Mouse (Mus musculus): ENCODE results near the gene Lpin1.
A peak's percentile ranks its signal among the peaks of the same experiment; 100 is the strongest.

Gene Lpin1

DNA sequence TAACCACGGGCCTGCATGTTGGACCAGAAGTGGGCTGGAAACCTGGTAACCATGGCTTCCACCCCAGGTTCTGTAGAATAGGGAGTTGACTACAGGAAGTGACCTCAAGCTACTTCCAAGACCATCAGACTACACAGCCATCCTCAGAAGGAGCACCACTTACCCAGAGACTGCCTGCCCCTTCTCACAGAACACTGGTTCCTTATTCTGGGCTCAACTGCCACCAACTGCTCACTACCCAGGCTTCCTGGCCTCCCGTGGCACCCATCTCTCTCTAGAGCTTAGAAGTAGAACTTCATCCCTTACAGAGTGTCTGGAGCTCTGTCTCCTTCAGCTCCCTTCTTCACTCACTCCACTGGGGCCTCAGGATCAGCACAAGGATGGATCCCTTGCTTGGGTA lies at the start of gene Lpin1:
TSS of gene Lpin1 (minus strand) at position 31 of the 400 bp plus-strand sequence.
- no peak for DNase-seq (ENCODE audit: low spot score)

DNA sequence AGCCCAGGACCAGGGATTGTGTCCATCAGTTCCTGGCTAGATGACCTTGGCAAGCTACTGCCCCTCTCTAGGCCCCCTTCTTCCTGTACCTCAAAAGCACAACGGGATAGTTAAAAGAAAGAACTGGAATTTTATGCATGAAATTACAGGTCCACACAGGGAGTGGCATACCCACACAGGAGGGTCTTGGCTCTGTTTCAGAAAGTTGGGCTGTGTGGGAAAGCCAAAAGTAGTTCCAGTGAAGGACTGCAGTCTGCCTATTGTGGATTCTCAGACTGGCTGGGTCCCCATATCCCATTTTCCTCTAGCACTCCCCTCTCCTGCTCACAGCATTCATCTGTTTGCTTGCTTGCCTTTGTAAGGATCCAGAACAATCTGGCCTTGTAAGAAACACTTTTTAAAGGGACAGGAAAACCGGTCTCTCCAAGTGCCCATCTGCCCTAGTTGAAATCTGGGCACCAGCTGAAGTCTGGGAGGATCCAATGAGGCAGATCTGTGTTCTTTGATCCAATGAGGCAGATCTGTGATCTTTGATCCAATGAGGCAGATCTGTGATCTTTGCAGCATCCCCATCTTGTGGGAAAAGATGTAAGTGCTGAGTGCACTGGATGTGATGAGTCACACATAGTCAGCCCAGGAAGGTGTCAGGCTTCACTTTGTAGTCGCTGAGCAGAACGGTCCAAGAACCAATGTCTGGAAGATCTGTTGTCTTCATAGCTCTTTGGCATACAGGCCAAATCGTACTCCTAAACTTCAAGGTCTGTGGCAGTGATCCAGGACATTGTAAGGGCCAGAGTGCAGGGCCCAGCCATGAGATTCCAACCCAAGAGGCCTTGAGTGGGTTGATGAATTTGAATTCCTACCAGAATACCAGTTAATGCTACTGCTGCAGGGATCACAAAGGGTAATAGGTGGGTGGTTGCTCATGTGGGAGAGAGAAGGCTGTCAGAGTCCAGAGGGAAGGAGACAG lies 46.4 kb upstream of the Lpin1 start:
- no peak for DNase-seq (ENCODE audit: low spot score)

DNA sequence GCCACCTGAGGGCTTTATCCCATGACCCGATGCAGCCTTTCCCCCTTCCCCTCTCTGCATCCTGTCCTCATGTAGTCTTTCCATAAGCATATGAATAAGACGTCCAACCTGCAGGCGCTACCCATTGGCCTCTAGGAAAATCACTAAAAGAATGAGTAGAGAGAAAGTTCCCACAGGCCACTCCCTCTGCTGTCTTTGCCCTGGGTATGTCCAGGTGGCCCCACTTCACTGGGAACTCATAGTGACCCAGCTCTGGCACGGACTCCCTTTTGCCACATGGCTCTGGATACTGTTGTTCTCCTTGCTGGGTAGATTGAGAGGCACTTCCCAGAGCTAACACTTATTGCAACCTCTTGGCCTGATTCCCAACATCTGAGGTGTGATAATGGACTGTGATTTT lies 44.8 kb upstream of the Lpin1 start:
- no peak for DNase-seq (ENCODE audit: low spot score)

DNA sequence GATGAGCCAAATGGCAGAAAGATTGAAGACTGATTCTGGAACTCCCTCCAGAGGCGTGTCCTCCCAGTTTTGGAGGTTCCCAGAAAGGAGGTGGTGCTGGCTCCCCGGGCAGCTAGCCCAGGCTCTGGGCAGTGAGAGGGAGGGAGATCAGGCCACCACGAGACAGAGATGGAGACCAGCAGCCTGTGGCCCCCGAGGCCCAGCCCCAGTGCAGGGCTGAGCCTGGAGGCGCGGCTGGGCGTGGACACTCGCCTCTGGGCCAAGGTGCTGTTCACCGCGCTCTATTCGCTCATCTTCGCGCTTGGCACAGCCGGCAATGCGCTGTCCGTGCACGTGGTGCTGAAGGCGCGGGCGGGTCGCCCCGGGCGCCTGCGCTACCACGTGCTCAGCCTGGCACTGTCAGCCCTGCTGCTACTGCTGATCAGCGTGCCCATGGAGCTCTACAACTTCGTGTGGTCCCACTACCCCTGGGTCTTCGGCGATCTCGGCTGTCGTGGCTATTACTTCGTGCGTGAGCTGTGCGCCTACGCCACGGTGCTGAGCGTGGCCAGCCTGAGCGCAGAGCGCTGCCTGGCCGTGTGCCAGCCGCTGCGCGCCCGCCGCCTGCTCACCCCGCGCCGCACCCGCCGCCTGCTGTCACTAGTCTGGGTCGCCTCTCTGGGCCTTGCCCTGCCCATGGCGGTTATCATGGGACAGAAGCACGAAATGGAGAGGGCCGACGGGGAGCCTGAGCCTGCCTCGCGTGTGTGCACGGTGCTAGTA lies 42.7 kb upstream of the Lpin1 start, which contains the start of gene Ntsr2:
TSS of gene Ntsr2 (plus strand) at position 51 of the 762 bp plus-strand sequence.
- peak; percentile 91 for DNase-seq (ENCODE audit: low spot score)

DNA sequence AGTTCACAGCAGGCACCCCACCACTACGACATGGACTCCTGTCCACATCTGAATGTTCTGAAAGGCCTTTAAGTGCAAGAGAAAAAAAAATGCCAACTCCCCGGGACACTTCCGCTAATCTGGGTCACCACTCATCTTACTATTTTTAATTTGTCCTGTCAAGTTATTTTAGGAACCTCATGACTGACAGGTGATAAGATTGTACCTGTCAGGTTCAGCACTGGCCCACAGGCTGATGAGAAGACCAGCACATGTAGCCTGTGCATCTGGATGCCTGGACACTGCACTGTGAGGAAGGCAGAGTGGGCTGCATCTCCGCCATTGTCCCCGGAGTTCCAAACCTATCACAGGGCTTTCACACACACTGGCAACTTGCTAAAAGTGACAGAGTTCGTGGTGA lies 39.1 kb upstream of the Lpin1 start:
- no peak for DNase-seq (ENCODE audit: low spot score)

DNA sequence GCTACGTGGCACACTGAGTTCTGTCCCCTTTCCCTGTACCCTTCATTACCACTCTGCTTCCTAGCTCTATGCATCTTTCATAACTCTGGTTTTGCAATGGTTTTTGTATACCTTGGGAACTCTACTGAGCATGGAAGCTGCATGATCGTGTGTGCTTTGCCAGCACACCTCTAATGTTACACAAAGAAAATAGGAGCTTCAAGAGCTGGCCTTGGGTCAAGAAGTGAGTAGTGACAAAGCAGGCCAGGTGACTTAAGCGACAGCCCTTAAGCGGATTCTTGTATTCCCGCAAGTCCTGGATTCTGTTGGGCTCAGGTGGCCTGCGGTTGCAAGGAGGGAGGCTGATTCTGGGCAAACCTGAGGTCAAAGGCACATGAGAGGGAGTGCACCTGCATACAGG lies 37.5 kb upstream of the Lpin1 start:
- DNase-seq (ENCODE audit: low spot score) = no peak

DNA sequence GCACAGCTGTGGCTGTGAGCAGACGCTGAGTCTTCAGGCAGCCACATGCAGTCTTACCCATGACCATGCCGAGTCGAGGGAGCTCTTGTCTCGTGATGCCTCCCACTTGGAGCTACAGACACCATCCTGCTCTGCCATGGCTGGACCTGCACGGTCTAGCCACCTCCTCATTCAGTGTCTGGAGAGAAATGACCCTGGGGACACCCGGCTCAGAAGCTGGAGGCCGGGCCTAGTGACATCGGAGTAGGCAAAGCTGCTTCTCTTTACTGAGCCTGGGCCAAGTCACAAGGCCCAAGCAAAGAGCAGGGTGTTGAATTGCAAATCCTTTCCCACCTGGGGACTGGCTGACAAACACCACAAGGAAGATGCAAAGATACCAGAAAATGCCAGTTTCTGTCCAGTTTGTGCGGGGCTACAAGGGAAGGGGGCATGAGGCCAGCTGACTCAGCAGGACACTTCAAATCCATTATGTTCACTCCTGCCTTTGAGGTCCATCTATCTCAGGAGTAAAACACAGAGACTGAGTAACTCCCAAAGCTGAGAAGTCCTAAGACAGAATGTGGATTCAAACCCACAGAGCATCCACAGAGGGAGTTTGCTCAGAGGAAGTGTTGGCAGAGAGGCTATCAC lies 36.1 kb upstream of the Lpin1 start:
- DNase-seq (ENCODE audit: low spot score) = no peak

DNA sequence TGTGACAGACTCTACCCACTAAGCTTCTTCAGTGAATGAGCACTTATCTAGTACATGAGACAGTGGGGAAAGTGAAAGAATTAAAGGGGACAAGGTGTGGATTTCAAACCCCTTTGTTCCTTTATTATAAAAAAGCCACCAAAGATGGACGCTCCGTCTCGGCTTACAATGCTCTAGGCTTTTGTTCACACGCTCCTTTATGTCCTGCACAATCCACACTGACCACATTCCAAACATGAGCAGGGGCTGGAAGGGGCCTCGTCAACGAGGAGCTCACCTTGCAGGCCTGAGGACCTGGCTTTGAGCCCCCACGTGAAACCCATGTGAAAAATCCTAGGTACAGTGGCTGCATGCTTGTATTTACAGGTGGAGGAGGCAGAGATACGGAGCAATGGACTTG lies 33.9 kb upstream of the Lpin1 start:
- DNase-seq (ENCODE audit: low spot score) = no peak

DNA sequence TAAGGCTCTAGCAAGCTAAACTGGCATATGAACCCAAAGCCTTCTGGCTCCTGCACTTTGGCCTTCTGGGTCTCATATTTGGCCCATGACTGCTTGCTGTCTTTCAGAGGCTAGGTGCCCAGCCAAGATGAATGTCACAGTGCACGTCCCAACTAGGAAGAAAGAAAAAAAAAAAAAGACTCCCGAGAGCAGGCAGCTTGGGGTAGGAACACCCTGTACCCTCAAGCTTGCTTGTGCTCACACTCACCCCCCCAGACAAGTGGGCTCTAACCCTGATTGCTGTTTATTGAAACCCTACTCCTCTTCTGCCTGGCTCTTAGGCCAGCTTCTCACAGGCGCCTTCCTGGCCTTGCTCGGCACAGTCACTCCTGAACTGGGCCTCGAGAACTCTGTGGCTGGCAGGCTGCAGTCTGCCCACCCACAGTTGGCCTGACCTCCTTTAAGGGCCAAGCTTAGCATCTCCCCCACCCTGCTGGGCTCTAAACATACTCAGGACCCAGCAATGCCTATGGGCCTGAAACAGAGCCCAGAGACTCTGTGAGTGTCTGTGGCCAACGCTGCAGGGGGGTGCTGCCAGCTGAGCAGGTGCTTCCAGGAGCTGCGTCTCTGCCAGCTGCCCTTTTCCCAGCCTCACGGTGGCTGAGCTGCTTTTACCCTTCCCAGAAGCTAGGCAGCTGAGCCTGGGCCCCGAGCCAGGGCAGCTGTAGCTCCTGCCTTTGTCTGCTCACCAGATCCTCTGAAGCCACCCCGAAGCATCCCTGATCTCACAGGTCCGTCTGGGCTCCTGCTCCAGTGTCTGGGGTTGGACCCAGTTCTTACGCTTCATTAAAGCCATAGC lies 33.0 kb upstream of the Lpin1 start:
- DNase-seq (ENCODE audit: low spot score) = peak; percentile 49

DNA sequence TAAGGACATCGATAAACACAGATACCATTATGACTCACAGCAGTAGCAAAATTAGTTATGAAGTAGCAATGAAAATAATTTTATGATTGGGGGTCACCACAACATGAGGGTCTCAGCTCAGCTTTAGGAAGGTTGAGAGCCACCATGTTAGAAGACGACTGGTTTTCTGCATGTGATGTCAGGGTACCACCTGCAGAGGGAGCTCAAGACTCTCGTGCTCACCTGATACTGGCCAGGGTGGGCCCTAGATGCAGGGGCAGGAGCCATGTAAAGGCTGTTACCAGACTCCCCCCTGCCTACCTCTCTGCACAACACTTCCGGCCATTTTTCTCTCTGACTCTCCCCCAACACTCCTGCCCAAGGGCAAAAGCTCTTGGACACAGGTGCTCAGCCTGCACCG lies 31.2 kb upstream of the Lpin1 start:
- DNase-seq (ENCODE audit: low spot score) = no peak

DNA sequence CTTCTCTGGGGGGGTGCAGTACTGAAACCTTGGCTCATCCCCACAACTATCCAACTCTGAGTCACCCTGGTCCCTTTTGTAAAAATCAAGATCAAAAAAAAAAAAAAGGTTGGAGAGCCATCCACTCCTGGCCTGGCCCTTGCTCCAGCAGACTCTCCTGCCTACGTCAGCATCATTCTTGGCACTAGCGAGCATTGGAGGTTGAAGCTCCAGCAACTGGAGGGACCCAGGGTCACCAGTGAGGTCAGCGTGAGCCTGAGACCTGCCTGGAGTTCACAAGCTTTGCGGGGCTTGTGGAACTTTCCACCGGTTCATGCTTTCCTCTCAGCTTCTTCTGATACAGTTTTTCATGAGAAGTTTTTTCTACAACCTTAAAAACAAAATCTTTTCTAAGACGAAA lies 29.3 kb upstream of the Lpin1 start:
- DNase-seq (ENCODE audit: low spot score) = no peak

DNA sequence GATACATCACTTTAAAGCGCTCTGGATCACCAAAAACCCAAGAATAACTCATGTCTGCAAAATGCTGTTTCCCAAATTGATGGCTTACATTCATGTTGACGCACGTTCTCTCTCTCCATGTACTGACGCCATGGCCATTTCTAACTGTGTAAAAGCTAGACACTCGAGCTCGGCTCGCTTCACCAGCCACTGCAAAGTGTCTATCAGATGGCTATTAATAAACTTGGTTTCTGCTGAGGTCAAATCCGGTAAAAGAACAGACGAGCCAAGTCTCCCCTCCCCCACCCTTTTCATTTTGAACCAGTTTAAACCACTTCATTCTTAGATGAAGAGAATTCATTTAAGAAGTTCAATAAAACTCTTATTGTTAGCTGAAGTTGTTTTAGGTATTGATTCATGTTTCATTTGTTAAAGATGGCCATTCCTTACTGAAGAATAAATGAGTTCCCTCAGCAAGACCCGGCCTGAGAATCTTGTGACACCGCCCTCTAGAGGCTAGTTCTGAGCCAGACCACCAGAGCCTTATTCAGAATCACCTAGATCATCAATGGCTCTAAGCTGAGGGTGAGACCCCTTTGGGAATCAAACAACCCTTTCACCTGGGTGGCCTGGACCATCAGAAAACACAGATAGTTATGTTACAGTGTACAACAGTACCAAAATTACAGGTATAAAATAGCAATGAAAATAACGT lies 28.5 kb upstream of the Lpin1 start:
- no peak for DNase-seq (ENCODE audit: low spot score)

DNA sequence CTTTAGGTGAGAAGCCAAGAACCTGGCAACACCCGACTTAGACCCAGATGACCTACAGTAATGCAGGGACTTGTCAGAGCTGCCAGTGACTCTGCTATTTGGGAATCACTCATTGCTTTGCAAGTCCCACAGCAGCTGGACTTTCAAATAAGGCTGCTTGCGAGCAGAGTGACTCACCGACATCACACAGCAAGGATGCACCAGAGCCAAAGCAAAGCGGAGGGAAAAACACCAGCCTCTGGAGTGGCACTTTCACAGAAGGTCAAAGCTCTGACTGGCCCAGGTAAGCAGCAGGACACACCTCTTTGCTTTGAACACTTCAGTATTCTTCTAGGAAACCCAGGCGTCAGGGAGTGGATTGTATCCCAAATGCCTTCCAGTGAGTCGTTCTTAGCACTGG lies 25.1 kb upstream of the Lpin1 start:
- DNase-seq (ENCODE audit: low spot score) = no peak

DNA sequence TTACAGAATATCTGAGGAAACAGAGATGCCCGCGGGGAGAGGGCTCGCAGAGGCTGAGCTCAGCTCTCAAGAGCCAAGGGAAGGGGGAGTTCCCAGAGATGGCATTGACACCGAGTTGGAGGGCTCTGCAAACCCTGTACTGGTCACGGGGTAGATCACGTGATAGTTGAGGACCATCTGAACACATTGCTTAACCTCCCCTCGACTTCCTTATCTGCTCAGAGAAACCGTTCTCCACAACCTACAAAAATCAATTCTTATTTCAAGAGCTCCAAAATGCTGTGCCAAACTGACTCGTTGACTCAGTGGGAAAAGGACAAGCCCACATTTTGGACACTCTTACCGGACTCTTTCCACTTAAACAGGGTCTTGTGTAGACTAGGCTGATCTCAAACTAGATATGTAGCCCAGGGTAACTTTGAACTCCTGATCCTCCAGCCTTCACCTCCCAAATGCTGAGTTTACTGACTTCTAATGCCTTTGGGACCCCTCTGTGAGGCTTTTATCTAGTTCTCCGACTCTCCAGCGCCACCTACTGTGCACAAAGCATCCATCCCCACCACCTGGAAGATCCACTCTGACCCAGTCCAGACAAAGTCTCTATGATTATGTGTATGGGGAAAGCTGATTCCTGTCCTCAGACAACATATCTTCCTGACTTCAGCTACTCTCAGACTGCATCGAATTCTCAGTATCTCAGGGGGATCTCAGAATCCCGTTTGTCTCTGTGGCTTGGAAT lies 23.5 kb upstream of the Lpin1 start:
- peak; percentile 78 for DNase-seq (ENCODE audit: low spot score)

DNA sequence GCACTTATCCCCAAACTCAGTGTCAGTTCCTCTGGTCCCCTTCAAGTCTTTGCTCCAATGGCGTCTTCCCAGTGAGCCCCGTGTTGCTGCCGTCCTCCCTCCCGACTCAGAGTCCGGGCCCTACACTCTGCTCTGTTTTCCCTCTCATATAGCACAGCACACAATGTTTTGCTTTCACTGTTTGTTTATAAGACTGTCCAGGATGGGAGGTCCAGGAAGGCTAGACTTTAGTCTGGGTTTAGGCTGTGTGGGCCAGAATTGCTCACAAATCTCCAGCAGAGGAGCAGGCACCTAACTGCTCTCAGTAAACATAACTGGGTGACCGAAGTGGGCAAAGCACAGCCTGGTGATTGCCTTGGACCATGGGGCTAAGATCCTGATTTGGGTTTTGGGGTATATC lies 22.5 kb upstream of the Lpin1 start:
- DNase-seq (ENCODE audit: low spot score) = no peak

DNA sequence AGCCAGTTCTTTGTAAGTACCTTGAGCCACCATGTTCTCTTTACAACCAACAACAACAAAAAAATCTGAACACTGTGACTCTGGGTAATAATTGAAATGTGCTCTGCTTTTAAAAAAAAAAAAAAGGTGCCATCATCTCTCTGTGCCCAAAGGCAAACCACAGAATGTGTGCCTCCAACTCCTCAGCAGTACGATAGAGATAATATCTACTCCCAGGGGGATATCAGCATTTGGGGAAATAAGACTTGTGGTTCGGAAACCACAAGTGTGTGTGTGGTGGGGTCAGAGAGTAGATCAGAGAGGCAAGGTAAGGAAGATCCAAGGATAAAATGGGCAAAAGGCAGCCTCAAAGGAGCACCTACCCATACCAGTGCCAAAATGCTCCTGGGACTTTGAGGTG lies 20.7 kb upstream of the Lpin1 start:
- no peak for DNase-seq (ENCODE audit: low spot score)

DNA sequence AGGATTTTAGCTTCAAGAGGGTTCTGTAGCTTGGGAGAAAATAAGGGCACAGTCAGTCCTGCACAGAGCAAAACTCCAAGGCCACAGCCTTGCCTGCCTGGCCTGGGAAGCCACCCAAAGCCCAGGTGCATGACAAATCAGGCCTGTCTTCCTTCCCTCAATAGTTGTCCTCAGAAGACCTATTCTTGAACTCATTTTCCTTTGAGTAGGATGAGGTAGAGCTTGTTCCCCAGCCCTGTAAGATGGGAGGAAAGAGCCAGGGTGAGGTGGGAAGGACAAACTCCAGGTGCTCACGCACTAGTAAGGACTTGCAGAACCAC lies 20.1 kb upstream of the Lpin1 start:
- peak; percentile 43 for DNase-seq (ENCODE audit: low spot score)

DNA sequence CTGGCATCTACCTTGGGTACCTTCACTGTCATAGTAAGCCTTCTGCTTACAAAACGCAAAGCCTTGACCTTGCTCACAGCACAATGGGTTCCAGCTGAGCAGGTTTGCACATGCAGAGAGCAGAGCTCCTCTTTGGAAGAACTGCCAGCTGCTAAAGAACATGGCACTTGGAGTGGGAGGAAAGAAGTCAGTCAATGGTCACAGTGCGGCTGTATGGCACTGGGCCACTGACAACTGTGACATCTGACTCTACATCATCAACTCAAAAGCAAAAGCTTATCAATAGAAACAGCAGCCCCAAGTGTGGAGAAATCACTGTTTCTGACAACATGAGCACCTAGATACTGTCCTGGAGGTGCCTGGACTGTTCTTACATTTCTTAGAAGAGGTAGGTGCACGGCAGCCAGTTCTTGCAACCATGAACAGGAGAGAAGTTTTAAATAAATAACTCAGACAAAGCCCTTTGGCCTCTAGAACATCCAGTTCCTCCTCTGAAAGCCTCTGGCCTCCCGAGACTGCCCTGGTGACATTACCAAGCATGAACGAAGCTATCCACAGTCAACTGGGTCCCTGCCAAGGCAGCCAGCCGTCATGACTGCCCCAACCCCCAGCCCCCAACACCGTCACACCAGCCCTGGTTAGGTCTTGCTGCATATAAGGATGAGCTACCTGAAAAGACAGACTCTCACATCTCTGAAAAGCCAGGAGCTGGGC lies 19.5 kb upstream of the Lpin1 start:
- peak; percentile 63 for DNase-seq (ENCODE audit: low spot score)

DNA sequence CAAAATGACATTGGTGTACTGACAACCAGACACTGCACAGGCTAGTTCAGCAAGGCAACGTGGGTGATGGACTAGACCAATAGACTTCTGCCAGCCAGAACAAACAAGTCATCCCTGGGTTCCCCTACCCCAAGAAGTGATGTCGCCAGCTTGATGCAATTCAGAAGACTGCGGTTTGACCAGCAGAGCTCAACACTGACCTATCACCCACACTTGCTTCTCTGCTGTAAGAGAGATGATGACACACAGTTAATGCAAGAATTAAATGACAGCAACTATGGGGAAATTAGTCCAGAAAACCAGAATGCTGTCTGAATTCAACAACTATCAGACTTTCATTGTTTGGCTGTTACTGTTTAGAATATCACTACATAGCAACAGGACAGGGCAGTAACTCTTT lies 9.5 kb upstream of the Lpin1 start:
- no peak for DNase-seq (ENCODE audit: low spot score)

DNA sequence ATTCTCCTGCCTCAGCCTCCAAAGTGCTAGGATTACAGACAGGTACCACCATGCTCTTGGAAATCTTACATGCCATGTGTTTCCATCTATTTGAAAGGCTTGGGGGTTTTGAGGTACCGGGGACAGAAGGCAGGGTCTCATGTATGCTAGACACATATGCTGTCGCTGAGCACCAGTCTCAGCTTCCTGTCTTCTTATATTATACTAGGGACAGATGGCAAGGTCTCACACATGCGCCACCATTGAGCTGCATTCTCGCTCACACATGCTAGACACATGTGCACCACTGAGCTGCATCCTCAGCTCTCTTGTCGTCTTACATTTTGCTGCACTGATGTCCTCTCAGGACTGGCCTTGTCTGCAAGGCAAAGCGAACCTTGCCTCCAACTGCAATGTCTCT lies 8.7 kb upstream of the Lpin1 start:
- DNase-seq (ENCODE audit: low spot score) = no peak
